Mouse (Mus musculus) CD8-positive naive resting alpha-beta T cell, adult 2 months (primary cell): ENCODE data around the gene Ptpre.
"Not testable (repeated sequence)": the region's sequence is repeated elsewhere in the genome, so short reads cannot be mapped to it uniquely, and the experiment has no call there.

Experiments used
- DNase-seq, 2 experiments: peaks; one replicate each; pipeline ENCODE4 v3.0.0; 2022; ENCODE audit warnings: low read depth in 2 of 2, low spot score in 2 of 2

Gene Ptpre

GRCm38 (mm10) chr7:135684938-135685337 is 147.7 kb downstream of the Ptpre start:
- DNase-seq: no peak

DNA sequence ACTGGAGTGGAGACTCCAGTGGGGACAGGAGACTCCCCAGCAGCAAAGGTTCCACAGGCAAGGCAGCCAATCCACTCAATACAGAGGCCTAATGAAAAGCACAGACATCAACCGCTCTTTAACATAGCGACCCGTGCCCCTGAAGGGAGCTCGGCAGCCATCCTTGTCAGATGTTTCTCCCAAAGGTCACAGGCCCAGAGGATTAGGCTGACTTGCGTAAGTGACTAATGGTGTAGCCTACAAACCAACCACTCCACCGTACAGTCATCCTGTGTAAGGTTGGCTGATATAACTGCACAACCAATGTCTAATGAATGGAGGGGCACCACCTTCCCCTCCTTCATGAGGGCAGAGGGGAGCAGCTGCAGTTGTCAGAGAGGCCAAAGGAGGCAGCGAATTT is 152.1 kb downstream of the Ptpre start:
- no peak for DNase-seq

DNA sequence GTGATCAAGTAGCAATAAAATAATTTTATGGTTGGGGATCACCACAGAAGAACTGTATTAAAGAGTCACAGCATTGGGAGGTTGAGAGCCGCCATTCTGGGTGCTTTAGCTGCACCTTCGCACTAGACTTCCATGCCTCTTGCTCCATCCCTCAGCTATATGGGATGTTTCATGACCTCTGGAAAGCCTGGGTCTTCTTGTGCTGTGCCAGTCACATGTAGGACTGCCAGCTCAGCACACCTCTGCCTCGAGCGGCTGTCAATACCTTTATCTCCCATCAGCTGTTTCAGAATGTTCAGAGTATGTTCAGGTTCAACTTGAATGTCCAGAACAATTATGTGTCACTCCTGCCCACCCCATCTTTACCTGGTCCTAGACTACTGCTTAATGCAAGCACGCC is 154.7 kb downstream of the Ptpre start:
- DNase-seq: no peak

- no peak for DNase-seq
Observed at GRCm38 (mm10) chr7:135694130-135694529, 156.8 kb downstream of the Ptpre start.

DNA sequence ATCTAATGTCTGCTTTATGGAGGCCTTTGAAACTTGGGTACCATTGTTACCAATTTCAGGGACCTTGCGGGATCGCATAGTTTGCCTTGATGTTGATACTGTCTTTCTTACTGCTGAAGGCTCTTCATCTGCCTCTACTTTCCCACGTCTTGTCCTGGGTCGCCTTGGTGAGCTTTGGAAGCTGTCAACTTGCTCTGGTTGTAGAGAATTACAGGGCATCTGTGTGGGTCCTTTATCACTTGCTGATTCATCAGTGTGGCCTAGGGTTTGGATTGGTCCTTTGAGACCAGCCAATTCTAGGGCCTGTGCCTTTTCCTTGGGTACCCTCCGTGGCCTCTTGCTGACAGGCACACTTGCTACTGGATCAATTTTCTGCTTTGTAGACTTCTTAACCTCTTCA is 157.5 kb downstream of the Ptpre start:
- no peak for DNase-seq

- no peak for DNase-seq
Observed at GRCm38 (mm10) chr7:135696127-135696526, 158.8 kb downstream of the Ptpre start.

DNA sequence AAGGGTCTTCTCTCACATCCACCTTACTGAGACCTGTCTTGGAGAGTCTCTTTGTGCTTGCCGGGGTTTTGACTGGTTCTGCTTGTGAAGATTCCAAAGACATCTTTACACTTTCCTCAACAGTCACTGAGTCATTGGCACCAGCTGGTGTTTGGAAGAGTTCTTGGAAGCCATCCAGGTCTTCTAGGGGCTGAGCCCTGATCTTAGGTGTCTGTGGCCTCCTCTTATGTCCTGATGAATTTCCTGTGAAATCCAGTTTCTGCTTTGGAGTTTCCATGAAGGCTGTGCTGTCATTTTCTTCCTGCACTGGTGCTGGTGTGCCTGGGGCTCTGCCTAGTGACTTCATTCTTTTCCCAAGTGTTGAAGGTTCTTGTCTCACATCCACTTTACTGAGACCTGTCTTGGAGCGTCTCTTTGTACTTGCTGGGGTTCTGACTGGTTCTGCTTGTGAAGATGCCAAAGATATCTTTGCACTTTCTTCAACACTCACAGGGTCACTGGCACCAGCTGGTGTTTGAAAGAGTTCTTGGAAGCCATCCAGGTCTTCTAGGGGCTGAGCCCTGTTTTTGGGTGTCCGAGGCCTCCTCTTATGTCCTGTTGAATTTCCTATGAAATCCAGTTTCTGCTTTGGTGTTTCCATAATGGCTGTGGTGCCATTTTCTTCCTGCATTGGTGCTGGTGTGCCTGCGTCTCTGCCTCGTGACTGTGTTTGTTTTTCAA is 159.9 kb downstream of the Ptpre start:
- DNase-seq: not testable (repeated sequence)

GRCm38 (mm10) chr7:135698362-135698761 is 161.1 kb downstream of the Ptpre start:
- no peak for DNase-seq

DNA sequence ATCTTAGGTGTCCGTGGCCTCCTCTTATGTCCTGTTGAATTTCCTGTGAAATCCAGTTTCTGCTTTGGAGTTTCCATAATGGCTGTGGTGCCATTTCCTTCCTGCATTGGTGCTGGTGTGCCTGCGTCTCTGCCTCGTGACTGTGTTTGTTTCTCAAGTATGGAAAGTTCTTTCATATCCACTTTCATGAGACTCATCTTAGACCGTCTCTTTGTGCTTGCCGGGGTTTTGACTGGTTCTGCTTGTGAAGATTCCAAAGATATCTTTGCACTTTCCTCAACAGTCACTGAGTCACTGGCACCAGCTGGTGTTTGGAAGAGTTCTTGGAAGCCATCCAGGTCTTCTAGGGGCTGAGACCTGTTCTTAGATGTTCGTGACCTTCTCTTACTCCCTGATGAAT is 162.1 kb downstream of the Ptpre start:
- DNase-seq: not testable (repeated sequence)

- DNase-seq: no peak
Observed at GRCm38 (mm10) chr7:135703600-135704148, 166.4 kb downstream of the Ptpre start.

- no peak for DNase-seq
Observed at GRCm38 (mm10) chr7:135704251-135704650, 167.0 kb downstream of the Ptpre start.

GRCm38 (mm10) chr7:135705083-135705482 is 167.8 kb downstream of the Ptpre start:
- no peak for DNase-seq

DNA sequence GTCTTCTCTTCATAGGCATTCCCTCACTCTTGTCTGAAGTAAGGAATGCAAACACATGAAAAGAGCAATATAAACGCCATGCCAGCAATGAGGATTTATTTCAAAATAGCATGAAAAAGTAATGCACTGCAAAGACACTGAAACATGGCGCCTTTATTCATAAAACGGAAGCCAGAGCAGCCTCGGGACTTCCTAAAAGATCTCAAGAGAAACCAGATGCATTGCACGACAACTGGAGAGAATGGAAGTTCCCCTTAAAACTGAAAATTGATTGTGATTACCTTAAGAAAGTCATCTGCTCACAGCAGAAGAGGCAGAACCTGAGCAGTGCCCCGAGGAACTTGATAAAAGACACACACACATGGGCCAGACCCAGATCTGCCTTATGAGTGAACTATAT is 168.5 kb downstream of the Ptpre start:
- no peak for DNase-seq

GRCm38 (mm10) chr7:135710702-135711101 is 173.4 kb downstream of the Ptpre start:
- no peak for DNase-seq

- no peak for DNase-seq
Observed at GRCm38 (mm10) chr7:135712534-135712933, 175.3 kb downstream of the Ptpre start.

GRCm38 (mm10) chr7:135713326-135713725 is 176.0 kb downstream of the Ptpre start:
- no peak for DNase-seq

DNA sequence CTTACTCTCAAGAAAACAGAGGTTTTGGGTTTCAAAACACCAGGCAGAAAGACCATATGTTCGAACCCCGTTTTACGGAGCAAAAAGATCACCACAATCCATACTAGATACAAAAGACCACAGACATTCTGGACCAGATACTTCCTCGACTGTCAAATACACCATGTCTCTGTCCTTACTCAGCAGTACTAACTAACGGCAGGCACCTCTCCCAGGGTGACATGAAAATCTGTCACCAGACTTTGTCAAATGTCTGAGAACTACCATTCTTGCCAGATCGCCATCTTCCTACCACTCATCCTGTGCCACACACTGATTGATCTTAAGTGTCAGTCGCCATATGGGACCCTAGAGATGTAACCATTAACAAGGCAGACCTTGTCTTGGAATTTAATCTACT is 177.9 kb downstream of the Ptpre start:
- DNase-seq: no peak

DNA sequence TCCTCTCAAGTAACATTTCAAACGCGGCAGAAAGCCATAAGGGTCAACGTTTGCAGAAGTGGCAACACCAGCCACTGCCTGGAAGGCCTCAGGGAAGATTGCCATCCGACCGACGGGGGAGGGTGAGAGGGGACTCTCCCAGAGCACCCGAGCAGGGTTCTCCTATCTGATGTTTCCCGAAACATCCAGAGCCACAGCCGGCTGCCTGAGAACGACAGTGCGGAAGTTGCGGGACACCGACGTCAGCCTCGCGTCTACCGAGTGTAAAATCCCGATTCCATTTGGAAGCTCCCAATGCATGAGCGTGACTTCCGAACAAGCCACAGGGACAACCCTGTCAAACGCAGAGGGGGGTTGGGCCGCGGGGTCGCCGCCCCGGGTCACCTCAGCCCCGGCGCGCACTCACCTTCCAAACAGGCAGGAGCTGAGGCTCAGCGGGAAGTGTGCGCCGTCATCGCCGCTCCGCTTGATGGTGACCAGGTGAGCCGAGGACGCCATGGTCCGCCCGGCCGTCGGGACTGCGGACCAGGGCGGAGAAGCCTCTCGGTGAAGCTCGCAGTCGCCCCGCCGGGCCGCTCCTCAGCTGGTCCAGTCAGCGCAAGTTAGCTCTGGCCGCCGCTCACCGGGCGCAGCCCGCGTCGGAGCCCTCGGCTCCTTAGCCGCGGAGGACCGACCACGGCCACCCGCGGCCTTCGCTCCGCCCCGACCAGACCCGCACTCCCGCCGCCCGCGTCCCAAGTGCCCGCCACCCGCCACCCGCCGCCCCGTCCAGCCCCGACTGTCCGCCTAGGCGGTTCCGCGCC is 178.6 kb downstream of the Ptpre start, which contains the start of gene Mki67:
Gene Mki67, minus strand, starts transcription at position 720 of the 803 bp plus-strand sequence.
- no peak for DNase-seq

- DNase-seq: peak; percentile 74 to 78
Observed at GRCm38 (mm10) chr7:135716445-135716877, 179.2 kb downstream of the Ptpre start.

DNA sequence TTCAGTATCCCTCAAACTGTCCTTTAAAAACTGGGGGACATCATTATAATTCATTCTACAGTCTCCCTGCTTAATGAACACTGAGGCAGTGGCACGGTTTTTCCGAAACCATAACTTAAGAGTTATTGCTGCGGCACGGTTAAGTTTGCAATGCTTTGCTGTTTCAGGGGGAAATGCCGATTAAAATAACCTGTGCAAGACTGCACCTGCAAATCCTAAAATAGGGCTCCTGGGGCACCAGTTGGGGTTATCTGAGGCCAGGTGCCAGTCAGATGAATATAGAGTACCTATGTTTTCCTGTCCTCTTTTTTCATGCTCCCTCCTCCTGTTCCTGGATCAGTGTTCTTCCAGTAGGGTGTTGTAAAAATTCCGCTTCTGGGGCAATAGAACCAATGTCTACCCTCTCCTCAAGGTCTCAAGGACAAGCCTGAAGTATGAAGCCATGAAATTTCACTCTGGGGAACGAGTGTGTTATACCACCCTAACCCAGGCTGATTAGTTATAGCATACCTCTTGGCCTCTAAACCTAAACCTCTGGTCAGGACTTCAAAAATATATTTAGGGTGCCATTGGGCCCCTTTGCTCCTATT is 179.8 kb downstream of the Ptpre start:
- DNase-seq: no peak

GRCm38 (mm10) chr7:135721436-135721992 is 184.2 kb downstream of the Ptpre start:
- no peak for DNase-seq
